Mouse (Mus musculus) heart, embryonic 11.5 days (tissue): ENCODE data around the gene Rgs17. TPM values are rescaled to one million over a fixed set of nuclear protein-coding genes. Genes with fewer than 3 reads are reported as not detected.

Experiments
- ATAC-seq: fragments of 200-750 bp; cut with Nextera tagmentation; replicated peaks from 2 replicates; pipeline ENCODE4 v1.8.0; 2017; ENCODE audit warnings: moderate library complexity; ENCODE audit not compliant: insufficient number of reproducible peaks, low FRiP score, low TSS enrichment
- H3K27ac ChIP-seq: fragments of 300-500 bp; sonication (generic); 2 replicates; pipeline ENCODE4 v1.5.1; 2014; ENCODE audit warnings: mild to moderate bottlenecking, low read depth, low read length
- H3K27me3 ChIP-seq: fragments of 300-500 bp; sonication (generic); 2 replicates; pipeline ENCODE4 v1.6.1; 2014; ENCODE audit warnings: mild to moderate bottlenecking, low read length, mixed read lengths; ENCODE audit not compliant: control insufficient read depth, insufficient read depth
- H3K36me3 ChIP-seq: fragments of 300-500 bp; sonication (generic); 2 replicates; pipeline ENCODE4 v1.6.1; 2014; ENCODE audit warnings: mild to moderate bottlenecking, low read length, moderate library complexity, mixed read lengths; ENCODE audit not compliant: control insufficient read depth, insufficient read depth
- H3K4me1 ChIP-seq: fragments of 300-500 bp; sonication (generic); 2 replicates; pipeline ENCODE4 v1.6.1; 2014; ENCODE audit warnings: low read length; ENCODE audit not compliant: control insufficient read depth, insufficient read depth
- H3K4me2 ChIP-seq: fragments of 300-500 bp; sonication (generic); 2 replicates; pipeline ENCODE4 v1.6.1; 2014; ENCODE audit warnings: mild to moderate bottlenecking, moderate library complexity
- H3K4me3 ChIP-seq: fragments of 300-500 bp; sonication (generic); 2 replicates; pipeline ENCODE4 v1.5.1; 2014; ENCODE audit warnings: low read depth, low read length
- H3K9ac ChIP-seq: fragments of 300-500 bp; sonication (generic); 2 replicates; pipeline ENCODE4 v1.6.1; 2014; ENCODE audit warnings: mild to moderate bottlenecking, low read depth, low read length, moderate library complexity
- H3K9me3 ChIP-seq: fragments of 300-500 bp; sonication (generic); replicated peaks from 2 replicates; pipeline ENCODE4 v1.6.1; 2016; ENCODE audit warnings: low read length; ENCODE audit not compliant: control insufficient read depth
- WGBS: fragments of 180-500 bp; shearing (Covaris S2); extraction: QIAGEN DNeasy Blood & Tissue Kit; methylation state at CpG from one replicate; pipeline ENCODE4 v1.1.7; 2014; ENCODE audit not compliant: insufficient replicate concordance; 5-methylcytosine and 5-hydroxymethylcytosine counted together
- polyA plus RNA-seq: library from polyadenylated mRNA; unstranded; fragments of >200 nt; fragmentation: Nextera tagmentation; extraction: Ambion mirVana; gene quantifications from 2 replicates; pipeline ENCODE4 v1.2.1, GENCODE M21; 2014

Gene Rgs17
- polyA plus RNA-seq, 1 experiment from 2014 or later, result 1.0 TPM

GRCm38 (mm10) chr10:5900731-5901130 lies 21.5 kb downstream of the Rgs17 start:
- H3K4me2 ChIP-seq, result no peak overlapping the region
- no peak overlapping the region for H3K4me3 ChIP-seq
- ATAC-seq, result no peak
- H3K27me3 ChIP-seq, result no peaks in the 10 kb centered on the region
- 49% methylated on average over 6 of the region's 6 CpGs for WGBS
- no peaks in the 10 kb centered on the region for H3K9me3 ChIP-seq
- H3K4me1 ChIP-seq, result no peaks in the 10 kb centered on the region
- no peak overlapping the region for H3K9ac ChIP-seq
- H3K36me3 ChIP-seq, result no peaks in the 10 kb centered on the region
- H3K27ac ChIP-seq, result no peak overlapping the region

DNA sequence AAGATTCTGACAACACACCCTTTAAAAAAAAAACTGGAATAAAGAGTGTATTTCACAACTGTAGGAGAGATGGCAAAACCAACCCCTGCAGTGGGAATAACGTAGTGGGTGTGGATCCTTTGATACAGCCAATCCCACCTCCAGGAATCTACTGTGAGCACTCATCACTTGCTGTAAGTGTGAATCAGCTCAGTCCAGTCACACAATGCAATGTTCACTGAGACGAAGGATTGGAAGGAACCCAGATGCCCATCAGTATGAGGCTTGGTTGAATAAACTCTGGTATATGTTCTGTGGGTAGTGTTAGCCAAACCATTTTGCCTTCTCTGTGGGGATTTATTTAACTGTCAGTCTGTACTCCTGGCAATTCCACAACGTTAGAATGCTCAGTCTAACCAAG lies 45.1 kb downstream of the Rgs17 start:
- Histone ChIP-seq H3K36me3 (no peaks in the 10 kb centered on the region), H3K9ac (no peak overlapping the region), H3K27ac (no peak overlapping the region), H3K27me3 (no peaks in the 10 kb centered on the region), H3K4me3 (no peak overlapping the region), H3K4me1 (no peaks in the 10 kb centered on the region), H3K4me2 (no peak overlapping the region), H3K9me3 (no peaks in the 10 kb centered on the region)
- ATAC-seq, result no peak
- 59% methylated on average over 3 of the region's 3 CpGs for WGBS

DNA sequence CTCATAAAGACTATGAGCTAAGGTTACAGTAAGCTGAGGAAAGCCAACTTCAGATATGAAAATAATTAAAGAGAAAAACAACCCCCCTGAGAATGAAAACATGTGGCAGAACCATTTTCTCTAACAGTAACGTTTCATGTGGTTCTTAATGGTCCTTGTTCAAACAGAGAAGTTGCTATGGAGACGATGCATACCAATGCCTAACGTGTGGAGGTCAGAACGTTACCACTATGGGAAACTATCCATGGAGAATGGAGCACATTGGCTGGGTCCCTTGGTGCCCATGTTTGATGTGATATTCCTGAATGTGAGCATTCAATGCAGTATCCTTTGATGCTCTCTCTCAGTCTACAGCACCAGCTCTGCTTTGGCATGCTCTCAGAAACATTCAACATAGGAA lies 51.1 kb downstream of the Rgs17 start:
- Histone ChIP-seq H3K4me1 (no peaks in the 10 kb centered on the region), H3K9ac (no peak overlapping the region), H3K36me3 (no peaks in the 10 kb centered on the region), H3K27me3 (no peaks in the 10 kb centered on the region), H3K9me3 (no peaks in the 10 kb centered on the region), H3K4me2 (no peak overlapping the region), H3K27ac (no peak overlapping the region), H3K4me3 (no peak overlapping the region)
- no peak for ATAC-seq
- WGBS, result 64% methylated on average over 4 of the region's 4 CpGs

DNA sequence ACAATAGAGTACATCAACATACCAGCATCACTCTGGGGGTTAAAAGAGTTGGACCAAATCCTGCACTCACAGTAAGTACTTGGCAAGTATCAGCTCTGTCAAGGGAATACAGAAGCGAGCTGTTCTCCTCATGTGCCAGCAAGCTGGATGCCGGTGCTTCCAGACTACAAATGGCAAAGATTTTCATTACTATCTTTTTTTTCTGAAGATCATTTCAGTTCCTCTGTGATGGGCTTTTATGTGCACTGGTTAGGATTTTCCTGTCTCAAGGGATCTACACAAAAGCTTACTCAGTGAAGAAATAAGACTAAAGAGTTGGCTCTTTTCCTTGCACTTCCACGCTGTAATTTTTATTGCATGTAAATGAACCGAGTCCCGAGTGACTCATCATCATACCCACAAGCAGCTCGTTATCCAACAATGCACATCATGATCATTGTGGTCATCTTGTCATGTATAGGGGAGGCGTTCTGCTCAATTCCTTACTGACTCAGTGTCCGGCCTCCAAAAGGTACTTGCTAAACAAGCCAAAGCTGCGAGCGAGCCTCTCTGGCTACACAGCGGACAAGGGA lies 54.1 kb downstream of the Rgs17 start:
- Histone ChIP-seq H3K9me3 (no peaks in the 10 kb centered on the region), H3K4me2 (no peak overlapping the region), H3K4me3 (no peak overlapping the region), H3K27ac (no peak overlapping the region), H3K27me3 (no peaks in the 10 kb centered on the region), H3K4me1 (no peaks in the 10 kb centered on the region), H3K36me3 (no peaks in the 10 kb centered on the region), H3K9ac (no peak overlapping the region)
- no peak for ATAC-seq
- 84% methylated on average over 11 of the region's 11 CpGs for WGBS

DNA sequence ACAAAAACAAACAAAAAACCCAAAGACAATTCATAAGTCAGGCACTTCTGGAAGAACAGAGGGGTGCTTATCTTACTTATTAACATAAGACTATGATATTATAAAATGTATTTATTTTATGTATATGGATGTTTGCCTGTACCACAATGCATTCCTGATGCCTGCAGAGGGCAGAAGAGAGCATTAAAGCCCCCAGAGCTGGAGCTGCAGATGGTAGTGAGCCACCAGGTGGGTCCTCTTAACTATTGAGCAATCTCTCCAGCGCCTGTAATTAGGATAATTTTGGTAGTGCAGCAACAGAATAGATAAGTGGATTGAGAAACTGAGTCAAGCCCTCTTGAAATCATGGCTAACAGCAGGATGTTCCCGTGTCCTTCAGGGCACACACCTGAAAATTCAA lies 56.2 kb downstream of the Rgs17 start:
- no peaks in the 10 kb centered on the region for H3K27me3 ChIP-seq
- H3K36me3 ChIP-seq, result no peaks in the 10 kb centered on the region
- no peak overlapping the region for H3K4me2 ChIP-seq
- H3K9me3 ChIP-seq, result no peaks in the 10 kb centered on the region
- no peak overlapping the region for H3K4me3 ChIP-seq
- no peak overlapping the region for H3K9ac ChIP-seq
- H3K4me1 ChIP-seq, result no peaks in the 10 kb centered on the region
- H3K27ac ChIP-seq, result no peak overlapping the region
- ATAC-seq, result no peak
- WGBS, result 47% methylated on average over 2 of the region's 2 CpGs

- Histone ChIP-seq H3K4me2 (no peak overlapping the region), H3K27me3 (no peaks in the 10 kb centered on the region), H3K4me3 (no peak overlapping the region), H3K36me3 (no peaks in the 10 kb centered on the region), H3K9me3 (no peaks in the 10 kb centered on the region), H3K4me1 (no peaks in the 10 kb centered on the region), H3K9ac (no peak overlapping the region), H3K27ac (no peak overlapping the region)
- no peak for ATAC-seq
- 93% methylated on average over 3 of the region's 3 CpGs for WGBS
These were observed 59.5 kb downstream of the Rgs17 start for GRCm38 (mm10) chr10:5862669-5863068.

DNA sequence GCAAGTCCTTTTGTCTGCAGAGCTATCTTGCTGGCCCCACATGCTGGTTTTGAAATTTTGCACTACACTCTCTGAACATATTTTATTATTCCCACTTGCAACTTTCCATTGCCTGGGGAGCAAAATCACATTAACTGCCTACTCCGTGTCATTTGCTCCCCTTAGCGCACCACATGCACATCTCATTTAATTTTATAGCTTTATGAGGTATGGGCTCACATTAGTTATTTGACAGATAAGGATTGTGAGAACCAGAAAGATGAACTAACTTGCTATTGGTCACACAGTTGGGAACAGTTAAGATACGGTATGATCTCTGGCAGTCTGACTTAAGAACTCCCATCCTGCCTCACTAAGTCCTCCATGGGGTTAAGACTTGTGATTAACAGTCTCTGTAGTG lies 61.4 kb downstream of the Rgs17 start:
- 84% methylated on average over 3 of the region's 3 CpGs for WGBS
- H3K4me2 ChIP-seq, result no peak overlapping the region
- H3K9ac ChIP-seq, result no peak overlapping the region
- no peak overlapping the region for H3K4me3 ChIP-seq
- H3K27me3 ChIP-seq, result no peaks in the 10 kb centered on the region
- H3K9me3 ChIP-seq, result no peaks in the 10 kb centered on the region
- H3K27ac ChIP-seq, result no peak overlapping the region
- ATAC-seq, result no peak
- H3K36me3 ChIP-seq, result no peaks in the 10 kb centered on the region
- H3K4me1 ChIP-seq, result no peaks in the 10 kb centered on the region

GRCm38 (mm10) chr10:5859729-5860128 lies 62.5 kb downstream of the Rgs17 start:
- no peak overlapping the region for H3K4me3 ChIP-seq
- H3K27me3 ChIP-seq, result no peaks in the 10 kb centered on the region
- no peak overlapping the region for H3K27ac ChIP-seq
- no peak overlapping the region for H3K9ac ChIP-seq
- H3K9me3 ChIP-seq, result no peaks in the 10 kb centered on the region
- H3K36me3 ChIP-seq, result no peaks in the 10 kb centered on the region
- H3K4me1 ChIP-seq, result no peaks in the 10 kb centered on the region
- WGBS, result 72% methylated on average over 4 of the region's 4 CpGs
- no peak overlapping the region for H3K4me2 ChIP-seq
- ATAC-seq, result no peak

- no peaks in the 10 kb centered on the region for H3K4me1 ChIP-seq
- H3K36me3 ChIP-seq, result no peaks in the 10 kb centered on the region
- H3K9me3 ChIP-seq, result no peaks in the 10 kb centered on the region
- 61% methylated on average over 10 of the region's 10 CpGs for WGBS
- no peaks in the 10 kb centered on the region for H3K27me3 ChIP-seq
- no peak overlapping the region for H3K27ac ChIP-seq
- no peak overlapping the region for H3K4me2 ChIP-seq
- no peak for ATAC-seq
- H3K4me3 ChIP-seq, result no peak overlapping the region
- no peak overlapping the region for H3K9ac ChIP-seq
These were observed 64.1 kb downstream of the Rgs17 start for GRCm38 (mm10) chr10:5857996-5858549.
